Mouse (Mus musculus): Measurements from ENCODE around the gene Zdhhc14.

Gene Zdhhc14

DNA sequence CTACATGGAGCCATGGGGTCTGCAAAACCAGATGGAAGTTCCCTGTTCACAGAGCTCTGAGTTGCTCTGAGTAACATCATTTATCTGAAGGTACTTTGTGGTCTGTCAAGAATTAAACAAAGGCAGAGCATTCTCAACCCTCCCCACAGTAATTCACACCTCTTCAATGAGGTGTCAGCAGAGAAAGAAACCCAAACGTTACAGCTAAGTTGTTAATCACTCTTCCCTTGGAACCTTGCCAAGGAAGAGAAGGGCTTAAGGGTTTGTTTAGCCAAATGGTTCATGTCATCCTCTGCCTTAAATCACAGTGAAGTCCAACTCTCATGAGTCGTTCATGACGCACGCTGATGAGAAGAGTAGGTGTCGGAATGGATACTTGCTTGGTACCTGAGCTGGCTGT is 75.6 kb downstream of the Zdhhc14 start:
- no peak for TF ChIP-seq CTCF (conservative IDR thresholded peaks at IDR 0.05; ENCODE audit: low read length)
- no peak for TF ChIP-seq POU5F1 (IDR thresholded peaks at IDR 0.05; ENCODE audit: borderline replicate concordance, low read length)
- TF ChIP-seq NANOG (IDR thresholded peaks at IDR 0.05; ENCODE audit: borderline replicate concordance, low read length), result no peak
- Histone ChIP-seq H3K4me3 (replicated peaks; ENCODE audit: low read length) (no peak overlapping the region), H3K4me1 (replicated peaks; ENCODE audit: low read depth, low read length) (0 out of 2 replicates have a peak, but pooled peaks cover 6% of the 10 kb centered on the region), H3K27me3 (ENCODE audit: insufficient read depth, low read length) (no peaks in the 10 kb centered on the region), H3K9me3 (ENCODE audit: low read length) (no peaks in the 10 kb centered on the region), H3K36me3 (ENCODE audit: insufficient read depth, low read length) (no peaks in the 10 kb centered on the region)

DNA sequence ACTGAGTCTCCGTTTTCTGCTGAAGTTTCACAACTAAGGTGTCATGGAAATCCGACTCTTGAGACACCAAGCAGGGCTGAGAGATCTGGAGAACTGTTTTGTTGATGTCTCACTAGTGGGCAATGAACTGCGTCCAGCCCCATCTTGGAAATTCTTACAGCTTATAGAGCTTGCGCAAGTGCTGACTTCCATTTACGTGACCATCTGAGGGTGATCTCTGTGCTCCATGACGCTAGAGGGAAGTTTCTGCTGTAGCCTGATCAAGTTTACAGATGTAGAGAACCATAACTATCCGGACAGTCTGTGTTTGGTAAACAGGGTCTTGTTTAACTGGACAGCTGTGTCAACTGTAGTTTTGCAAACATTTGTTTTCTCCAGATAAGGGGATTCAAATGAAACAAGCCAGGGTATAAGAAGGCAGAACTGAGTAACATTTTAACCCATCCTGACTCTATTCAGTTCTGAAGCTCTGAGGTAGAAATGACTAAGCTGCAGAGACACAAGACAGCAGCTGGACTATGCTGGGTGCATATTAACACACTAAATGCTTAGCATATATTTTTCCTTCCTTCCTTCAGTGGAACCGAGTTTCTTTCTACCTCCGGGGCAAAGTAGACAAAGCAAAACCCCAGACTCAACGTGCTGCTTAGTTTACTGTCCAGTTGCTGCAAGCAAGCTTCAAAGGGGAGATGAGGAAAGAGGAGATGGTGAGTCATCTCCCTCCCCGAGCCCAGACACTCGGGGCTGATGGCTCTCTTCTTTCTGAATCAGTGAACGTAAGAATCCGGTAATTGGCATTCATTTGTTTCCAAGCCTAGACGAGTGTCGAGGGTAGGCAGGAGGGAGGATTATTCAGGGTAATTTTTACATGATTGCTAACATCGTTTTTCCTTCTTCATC is 77.0 kb downstream of the Zdhhc14 start:
- no peak for TF ChIP-seq POU5F1 (IDR thresholded peaks at IDR 0.05; ENCODE audit: borderline replicate concordance, low read length)
- TF ChIP-seq CTCF (conservative IDR thresholded peaks at IDR 0.05; ENCODE audit: low read length), result no peak
- TF ChIP-seq NANOG (IDR thresholded peaks at IDR 0.05; ENCODE audit: borderline replicate concordance, low read length), result no peak
- Histone ChIP-seq H3K4me1 (replicated peaks; ENCODE audit: low read depth, low read length) (0 out of 2 replicates have a peak, but pooled peaks cover 6% of the 10 kb centered on the region), H3K9me3 (ENCODE audit: low read length) (no peaks in the 10 kb centered on the region), H3K4me3 (replicated peaks; ENCODE audit: low read length) (no peak overlapping the region), H3K27me3 (ENCODE audit: insufficient read depth, low read length) (no peaks in the 10 kb centered on the region), H3K36me3 (ENCODE audit: insufficient read depth, low read length) (no peaks in the 10 kb centered on the region)

DNA sequence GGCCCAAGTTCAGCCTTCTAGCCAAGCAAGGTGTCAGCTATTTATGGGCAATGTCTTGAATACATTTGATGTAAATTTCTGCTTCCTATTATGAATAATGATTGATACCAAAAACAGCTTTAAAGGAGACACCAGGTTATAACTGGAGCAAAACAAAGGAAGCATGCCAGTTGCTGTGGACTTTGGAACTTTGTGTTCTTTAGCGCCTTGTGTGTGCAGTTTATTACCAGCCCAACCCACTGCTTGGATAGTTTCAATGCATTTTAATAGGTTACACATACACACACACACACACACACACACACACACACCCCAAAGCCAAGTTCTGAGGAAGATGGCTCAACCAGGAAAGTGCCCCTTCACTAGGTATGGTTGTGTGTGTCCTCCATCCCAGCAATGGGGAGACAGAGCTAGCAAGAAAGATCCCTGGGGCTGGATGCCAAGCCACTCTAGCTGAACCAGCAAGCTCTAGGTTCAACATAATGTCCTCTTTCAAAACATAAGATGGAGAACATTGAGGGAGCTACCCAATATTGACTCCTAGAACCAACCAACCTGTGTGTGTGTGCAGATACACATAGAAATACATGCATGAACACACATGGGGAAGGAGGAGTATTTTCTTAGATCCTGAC is 79.9 kb downstream of the Zdhhc14 start:
- Histone ChIP-seq H3K9me3 (ENCODE audit: low read length) (no peaks in the 10 kb centered on the region), H3K27me3 (ENCODE audit: insufficient read depth, low read length) (no peaks in the 10 kb centered on the region), H3K4me3 (replicated peaks; ENCODE audit: low read length) (no peak overlapping the region), H3K4me1 (replicated peaks; ENCODE audit: low read depth, low read length) (0 out of 2 replicates have a peak, but pooled peaks cover under 1% of the 10 kb centered on the region), H3K36me3 (ENCODE audit: insufficient read depth, low read length) (no peaks in the 10 kb centered on the region)
- TF ChIP-seq NANOG (IDR thresholded peaks at IDR 0.05; ENCODE audit: borderline replicate concordance, low read length) (no peak), CTCF (conservative IDR thresholded peaks at IDR 0.05; ENCODE audit: low read length) (no peak), POU5F1 (IDR thresholded peaks at IDR 0.05; ENCODE audit: borderline replicate concordance, low read length) (no peak)

DNA sequence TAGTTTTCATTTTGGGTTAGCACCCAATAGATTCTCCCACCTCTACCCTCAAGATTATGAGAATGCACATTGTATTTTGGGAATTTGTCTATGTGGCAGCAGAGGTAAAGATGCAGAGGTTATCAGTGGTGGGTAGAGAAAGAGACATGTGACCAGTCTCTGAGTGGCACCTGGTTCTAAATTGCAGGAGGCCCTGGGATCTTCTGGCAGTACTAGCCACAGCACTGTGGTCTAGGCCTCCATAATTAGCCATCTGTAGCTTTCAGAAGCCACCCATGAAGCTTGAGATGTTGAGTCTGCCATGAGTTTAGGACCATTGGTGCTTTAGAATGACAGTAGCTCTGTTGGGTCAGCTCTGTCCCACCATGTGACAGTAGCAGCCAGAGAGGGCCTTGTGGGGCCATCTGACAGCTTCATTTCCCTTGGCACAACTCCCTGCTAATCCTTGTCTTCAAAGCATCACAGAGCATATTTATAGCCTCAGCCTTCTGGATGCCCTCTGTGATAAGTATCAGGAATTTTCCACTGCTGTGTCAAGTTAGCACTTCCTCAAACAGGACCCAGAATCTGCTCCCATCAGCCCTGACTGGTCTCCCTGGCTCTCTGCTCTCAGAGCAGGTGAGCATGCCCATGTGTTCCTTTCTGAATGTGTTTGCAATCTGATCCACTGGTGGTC is 80.5 kb downstream of the Zdhhc14 start:
- Histone ChIP-seq H3K27me3 (ENCODE audit: insufficient read depth, low read length) (no peaks in the 10 kb centered on the region), H3K4me3 (replicated peaks; ENCODE audit: low read length) (no peak overlapping the region), H3K9me3 (ENCODE audit: low read length) (no peaks in the 10 kb centered on the region), H3K36me3 (ENCODE audit: insufficient read depth, low read length) (no peaks in the 10 kb centered on the region), H3K4me1 (replicated peaks; ENCODE audit: low read depth, low read length) (no peaks in the 10 kb centered on the region)
- TF ChIP-seq POU5F1 (IDR thresholded peaks at IDR 0.05; ENCODE audit: borderline replicate concordance, low read length) (no peak), NANOG (IDR thresholded peaks at IDR 0.05; ENCODE audit: borderline replicate concordance, low read length) (no peak), CTCF (conservative IDR thresholded peaks at IDR 0.05; ENCODE audit: low read length) (no peak)

DNA sequence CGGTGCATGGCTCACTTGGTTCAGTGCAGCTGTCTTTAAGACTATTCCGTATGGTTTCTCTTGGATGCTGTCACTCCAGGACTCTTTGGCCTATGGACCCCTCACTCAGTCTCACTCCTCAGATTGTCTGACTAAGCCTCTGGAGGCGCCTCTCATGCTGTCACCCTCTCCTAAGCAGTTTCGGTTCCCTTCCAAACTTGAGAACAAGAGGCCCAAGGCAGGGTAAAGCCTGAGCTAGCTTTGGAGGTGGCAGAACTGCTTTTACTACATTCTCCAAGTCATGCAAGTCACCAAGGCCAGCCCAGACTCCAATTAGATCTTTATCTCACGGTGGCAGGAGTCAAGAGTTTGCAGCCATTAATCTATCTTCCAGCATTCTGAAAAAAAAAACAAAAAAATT is 82.3 kb downstream of the Zdhhc14 start:
- Histone ChIP-seq H3K9me3 (ENCODE audit: low read length) (no peaks in the 10 kb centered on the region), H3K27me3 (ENCODE audit: insufficient read depth, low read length) (no peaks in the 10 kb centered on the region), H3K4me1 (replicated peaks; ENCODE audit: low read depth, low read length) (no peaks in the 10 kb centered on the region), H3K36me3 (ENCODE audit: insufficient read depth, low read length) (no peaks in the 10 kb centered on the region), H3K4me3 (replicated peaks; ENCODE audit: low read length) (no peak overlapping the region)
- no peak for TF ChIP-seq NANOG (IDR thresholded peaks at IDR 0.05; ENCODE audit: borderline replicate concordance, low read length)
- TF ChIP-seq POU5F1 (IDR thresholded peaks at IDR 0.05; ENCODE audit: borderline replicate concordance, low read length), result no peak
- TF ChIP-seq CTCF (conservative IDR thresholded peaks at IDR 0.05; ENCODE audit: low read length), result no peak

DNA sequence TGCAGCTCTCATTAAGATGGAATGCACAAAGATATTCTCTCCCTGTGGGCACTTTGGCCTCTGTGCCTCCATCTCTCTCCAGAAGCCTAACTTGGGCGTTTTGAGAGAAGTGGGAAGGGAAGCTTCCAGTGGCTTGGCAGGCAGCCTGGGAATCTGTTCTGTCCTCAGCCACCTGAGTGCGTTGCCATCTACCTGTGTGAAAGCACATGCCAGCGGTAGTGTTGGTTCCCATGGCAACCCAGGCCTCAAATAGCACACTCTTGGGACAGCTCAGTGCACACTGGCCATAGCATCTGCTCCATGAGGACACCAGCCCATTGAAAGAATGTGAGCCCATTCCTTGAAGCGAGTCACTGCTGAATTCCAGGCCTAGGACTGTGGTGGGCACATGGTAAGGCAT is 83.2 kb downstream of the Zdhhc14 start:
- no peak overlapping the region for H3K4me3 ChIP-seq (replicated peaks; ENCODE audit: low read length)
- H3K9me3 ChIP-seq (ENCODE audit: low read length), result no peaks in the 10 kb centered on the region
- H3K4me1 ChIP-seq (replicated peaks; ENCODE audit: low read depth, low read length), result no peaks in the 10 kb centered on the region
- no peaks in the 10 kb centered on the region for H3K36me3 ChIP-seq (ENCODE audit: insufficient read depth, low read length)
- no peak for TF ChIP-seq CTCF (conservative IDR thresholded peaks at IDR 0.05; ENCODE audit: low read length)
- TF ChIP-seq POU5F1 (IDR thresholded peaks at IDR 0.05; ENCODE audit: borderline replicate concordance, low read length), result no peak
- TF ChIP-seq NANOG (IDR thresholded peaks at IDR 0.05; ENCODE audit: borderline replicate concordance, low read length), result no peak
- H3K27me3 ChIP-seq (ENCODE audit: insufficient read depth, low read length), result no peaks in the 10 kb centered on the region

DNA sequence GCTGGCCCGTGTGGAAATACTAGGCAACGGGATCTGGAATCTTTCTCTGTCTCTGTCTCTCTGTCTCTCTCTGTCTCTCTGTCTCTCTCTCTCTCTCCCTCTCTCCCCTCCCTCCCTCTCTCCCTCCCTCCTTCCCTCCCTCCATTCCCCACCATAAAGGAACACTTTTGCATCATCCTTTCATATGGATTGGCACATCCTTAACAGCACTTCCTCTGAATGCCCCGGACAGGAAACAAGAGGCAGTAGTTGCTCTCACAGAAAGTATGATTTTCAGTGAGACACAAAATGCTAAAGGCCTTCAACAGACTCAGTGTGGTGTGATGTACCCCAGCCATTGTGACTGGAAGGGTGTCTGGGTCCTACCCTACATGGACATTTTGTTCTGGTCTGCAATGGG is 89.9 kb downstream of the Zdhhc14 start:
- H3K27me3 ChIP-seq (ENCODE audit: insufficient read depth, low read length), result no peaks in the 10 kb centered on the region
- no peak for TF ChIP-seq POU5F1 (IDR thresholded peaks at IDR 0.05; ENCODE audit: borderline replicate concordance, low read length)
- no peak for TF ChIP-seq CTCF (conservative IDR thresholded peaks at IDR 0.05; ENCODE audit: low read length)
- TF ChIP-seq NANOG (IDR thresholded peaks at IDR 0.05; ENCODE audit: borderline replicate concordance, low read length), result no peak
- H3K36me3 ChIP-seq (ENCODE audit: insufficient read depth, low read length), result no peaks in the 10 kb centered on the region
- no peak overlapping the region for H3K4me3 ChIP-seq (replicated peaks; ENCODE audit: low read length)
- no peaks in the 10 kb centered on the region for H3K9me3 ChIP-seq (ENCODE audit: low read length)
- H3K4me1 ChIP-seq (replicated peaks; ENCODE audit: low read depth, low read length), result no peaks in the 10 kb centered on the region

DNA sequence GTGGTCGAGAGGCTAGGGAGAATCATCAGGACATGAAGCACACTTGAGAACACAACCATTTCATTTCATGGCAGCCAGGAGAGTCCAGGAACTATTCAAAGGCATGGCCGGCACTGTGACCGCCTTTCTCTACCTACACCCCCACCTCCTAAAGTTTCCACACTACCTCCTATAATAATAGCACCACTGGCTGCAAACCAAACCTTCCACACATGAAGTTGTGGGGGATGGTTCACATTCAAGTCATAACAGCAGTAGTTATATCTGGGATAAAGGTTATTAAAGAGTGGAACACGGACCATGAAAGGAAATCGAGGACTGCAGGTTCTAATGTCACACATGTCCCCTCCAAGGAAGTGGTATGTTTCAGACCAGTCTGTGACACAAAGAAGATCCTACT is 90.6 kb downstream of the Zdhhc14 start:
- H3K9me3 ChIP-seq (ENCODE audit: low read length), result no peaks in the 10 kb centered on the region
- no peaks in the 10 kb centered on the region for H3K27me3 ChIP-seq (ENCODE audit: insufficient read depth, low read length)
- no peak overlapping the region for H3K4me3 ChIP-seq (replicated peaks; ENCODE audit: low read length)
- H3K4me1 ChIP-seq (replicated peaks; ENCODE audit: low read depth, low read length), result no peaks in the 10 kb centered on the region
- TF ChIP-seq NANOG (IDR thresholded peaks at IDR 0.05; ENCODE audit: borderline replicate concordance, low read length) (no peak), POU5F1 (IDR thresholded peaks at IDR 0.05; ENCODE audit: borderline replicate concordance, low read length) (no peak), CTCF (conservative IDR thresholded peaks at IDR 0.05; ENCODE audit: low read length) (no peak)
- no peaks in the 10 kb centered on the region for H3K36me3 ChIP-seq (ENCODE audit: insufficient read depth, low read length)

Measured in E14TG2a.4 (cell line).